Mouse (Mus musculus) bone marrow, adult 2 months (tissue): ENCODE results near the gene AI837181.

ENCODE experiments used
- CTCF ChIP-seq: fragments of 200-500 bp; IDR thresholded peaks from 2 replicates; pipeline ENCODE4 v1.5.1; 2011; ENCODE audit warnings: low read length, control low read depth; ENCODE audit not compliant: control insufficient read depth, insufficient read depth
- POLR2A ChIP-seq: fragments of 200-500 bp; IDR thresholded peaks from 2 replicates; pipeline ENCODE4 v1.6.1; 2011; ENCODE audit warnings: low read depth, mild to moderate bottlenecking, control low read depth, low read length, borderline replicate concordance; ENCODE audit not compliant: control insufficient read depth

GRCm38 (mm10) chr19:5431911-5432464 is 7.0 kb downstream of the AI837181 start:
- TF ChIP-seq POLR2A (no peak), CTCF (no peak)
